Mouse (Mus musculus): ENCODE measurements around the gene Zbp1. TPM values are rescaled to one million over a fixed set of nuclear protein-coding genes. Genes with fewer than 3 reads are reported as not detected.

The Zbp1 gene
- polyA plus RNA-seq, 1 experiment from 2014 or later, result 0.23 TPM

- Histone ChIP-seq H3K36me3 (no peaks in the 10 kb centered on the region), H3K27ac (replicated peaks) (no peak overlapping the region), H3K9me3 (no peaks in the 10 kb centered on the region), H3K4me1 (no peaks in the 10 kb centered on the region; the same call in 1 of the 2 replicates), H3K27me3 (no peaks in the 10 kb centered on the region), H3K4me3 (no peak overlapping the region), H3K9ac (replicated peaks) (no peak overlapping the region), H3K4me2 (replicated peaks) (no peak overlapping the region)
- WGBS, result 63% methylated on average over 4 of the region's 4 CpGs
- no peak for ATAC-seq (replicated peaks)
Measured at GRCm38 (mm10) chr2:173157376-173157775, 61.3 kb downstream of the Zbp1 start.

DNA sequence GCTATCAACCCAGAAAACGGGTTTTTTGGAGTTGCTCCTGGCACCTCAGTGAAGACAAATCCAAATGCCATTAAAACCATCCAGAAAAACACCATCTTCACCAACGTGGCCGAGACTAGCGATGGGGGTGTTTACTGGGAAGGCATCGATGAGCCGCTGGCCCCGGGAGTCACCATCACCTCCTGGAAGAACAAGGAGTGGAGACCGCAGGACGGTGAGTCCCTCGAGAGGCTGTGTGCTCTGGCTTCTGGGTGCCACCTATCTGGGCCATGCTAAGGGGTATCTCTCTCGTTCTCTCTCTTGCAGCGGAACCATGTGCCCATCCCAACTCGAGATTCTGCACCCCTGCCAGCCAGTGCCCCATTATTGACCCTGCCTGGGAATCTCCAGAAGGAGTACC lies 61.8 kb downstream of the Zbp1 start:
- Histone ChIP-seq H3K4me2 (replicated peaks) (no peak overlapping the region), H3K9ac (replicated peaks) (no peak overlapping the region), H3K36me3 (no peaks in the 10 kb centered on the region), H3K27me3 (no peaks in the 10 kb centered on the region), H3K4me1 (no peaks in the 10 kb centered on the region; the same call in 1 of the 2 replicates), H3K9me3 (no peaks in the 10 kb centered on the region), H3K4me3 (no peak overlapping the region), H3K27ac (replicated peaks) (no peak overlapping the region)
- no peak for ATAC-seq (replicated peaks)
- WGBS, result 84% methylated on average over 13 of the region's 13 CpGs

Other genes with a start within 250 kb of the Zbp1 start
- gene Spo11, start 241.2 kb downstream of the Zbp1 start, polyA plus RNA-seq (2015; fragmentation: Nextera tagmentation; extraction: Ambion mirVana), result 0.46 and 0.97 TPM in 2 replicates
- gene Rae1, start 218.8 kb downstream of the Zbp1 start, polyA plus RNA-seq (2015; fragmentation: Nextera tagmentation; extraction: Ambion mirVana), result 162 and 163 TPM in 2 replicates
- 24.0 and 27.4 TPM in 2 replicates for gene Rbm38, start 198.4 kb downstream of the Zbp1 start, polyA plus RNA-seq (2015; fragmentation: Nextera tagmentation; extraction: Ambion mirVana)
- gene Ctcfl, start 99.4 kb downstream of the Zbp1 start, polyA plus RNA-seq (2015; fragmentation: Nextera tagmentation; extraction: Ambion mirVana), result 0.06 TPM in 1 of 2 replicates, not detected in the other
- not detected in 2 replicates for gene Pck1, start 65.9 kb downstream of the Zbp1 start, polyA plus RNA-seq (2015; fragmentation: Nextera tagmentation; extraction: Ambion mirVana)
- 6.8 and 7.5 TPM in 2 replicates for gene Pmepa1, start 57.6 kb upstream of the Zbp1 start, polyA plus RNA-seq (2015; fragmentation: Nextera tagmentation; extraction: Ambion mirVana)